Mouse (Mus musculus): ENCODE measurements at regions not wholly inside any gene's neighbourhood (a gene's known extent, or its start where the extent isn't known, plus 50 kb on each side); places are given as distances from the start of the nearest gene placed in this dataset.

DNA sequence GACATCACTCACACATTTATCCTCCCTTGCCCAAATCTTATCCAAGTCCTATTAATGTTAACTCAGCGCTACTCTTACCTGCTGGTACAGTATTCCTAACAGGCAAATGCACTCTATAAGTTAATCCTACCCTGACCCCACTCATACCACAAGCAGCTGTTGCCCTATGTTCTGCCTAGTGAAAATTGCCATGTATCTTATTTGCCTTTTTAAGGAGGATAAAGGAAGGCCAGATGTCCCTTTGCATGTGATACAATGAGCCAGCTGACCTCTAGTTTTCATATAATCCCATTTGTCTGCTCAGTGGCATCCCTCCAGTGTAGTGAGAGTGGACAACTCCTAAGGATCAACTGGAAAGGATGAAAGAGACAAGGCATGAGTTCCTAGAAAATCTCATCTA lies 67.9 kb upstream of the Ctso start:
- TF ChIP-seq CTCF (IDR thresholded peaks at IDR 0.05; ENCODE audit: low read depth, low read length) (no peak), POLR2A (IDR thresholded peaks at IDR 0.05; ENCODE audit: insufficient read depth, low read length) (no peak), EP300 (IDR thresholded peaks at IDR 0.05; ENCODE audit: insufficient read depth, low read depth, low read length) (no peak)

Measured in ES-Bruce4 (cell line).